Mouse (Mus musculus) midbrain, postnatal 0 days (tissue): ENCODE data around the gene Tas2r119. TPM values are rescaled to one million over a fixed set of nuclear protein-coding genes. Genes with fewer than 3 reads are reported as not detected.

Experiments
- ATAC-seq: fragments of 200-750 bp; cut with Nextera tagmentation; 2 replicates; pipeline ENCODE4 v1.8.0; 2017; ENCODE audit warnings: moderate number of reproducible peaks, mild to moderate bottlenecking, moderate TSS enrichment, moderate library complexity; ENCODE audit not compliant: low FRiP score
- DNase-seq: peaks from one replicate; pipeline ENCODE4 v3.0.0-alpha.2; 2015; ENCODE audit warnings: low spot score
- H3K27ac ChIP-seq: fragments of 300-500 bp; sonication (generic); 2 replicates; pipeline ENCODE4 v1.5.1; 2014; ENCODE audit warnings: low read depth, mild to moderate bottlenecking, low read length, mixed read lengths
- H3K27me3 ChIP-seq: fragments of 300-500 bp; sonication (generic); 2 replicates; pipeline ENCODE4 v1.6.1; 2014; ENCODE audit warnings: low read length, control low read depth, mixed read lengths; ENCODE audit not compliant: insufficient read depth
- H3K36me3 ChIP-seq: fragments of 300-500 bp; sonication (generic); 2 replicates; pipeline ENCODE4 v1.6.1; 2014; ENCODE audit warnings: low read length, control low read depth, mixed read lengths; ENCODE audit not compliant: insufficient read depth
- H3K4me1 ChIP-seq: fragments of 300-500 bp; sonication (generic); 2 replicates; pipeline ENCODE4 v1.6.1; 2014; ENCODE audit warnings: mild to moderate bottlenecking, control low read depth, antibody characterized with exemption, low read length, mixed read lengths; ENCODE audit not compliant: insufficient read depth
- H3K4me2 ChIP-seq: fragments of 300-500 bp; sonication (generic); 2 replicates; pipeline ENCODE4 v1.6.1; 2014; ENCODE audit warnings: low read depth, mild to moderate bottlenecking, low read length, mixed read lengths; ENCODE audit not compliant: poor library complexity, severe bottlenecking
- H3K4me3 ChIP-seq: fragments of 300-500 bp; sonication (generic); 2 replicates; pipeline ENCODE4 v1.5.1; 2014; ENCODE audit warnings: low read depth, mild to moderate bottlenecking, low read length, moderate library complexity
- H3K9ac ChIP-seq: fragments of 300-500 bp; sonication (generic); replicated peaks from 2 replicates; pipeline ENCODE4 v1.6.1; 2014; ENCODE audit warnings: mild to moderate bottlenecking, low read length, moderate library complexity, mixed read lengths; ENCODE audit not compliant: poor library complexity, severe bottlenecking
- H3K9me3 ChIP-seq: fragments of 300-500 bp; sonication (generic); 2 replicates; pipeline ENCODE4 v1.6.1; 2016; ENCODE audit warnings: low read length, control low read depth
- CTCF ChIP-seq: IDR thresholded peaks from 2 replicates; pipeline ENCODE4 v1.5.1; 2016; ENCODE audit warnings: antibody characterized with exemption, mild to moderate bottlenecking
- WGBS: fragments of 180-500 bp; shearing (Covaris S2); extraction: QIAGEN DNeasy Blood & Tissue Kit; methylation state at CpG from one replicate; pipeline ENCODE4 v1.1.7; 2014; 5-methylcytosine and 5-hydroxymethylcytosine counted together
- polyA plus RNA-seq: library from polyadenylated mRNA; unstranded; fragments of >200 nt; fragmentation: Nextera tagmentation; extraction: Ambion mirVana; gene quantifications from 2 replicates; pipeline ENCODE4 v1.2.1, GENCODE M21; 2015
- total RNA-seq: library from RNA; depleted of rRNA; stranded (reverse); fragments of >200 nt; gene quantifications from 2 replicates; pipeline ENCODE4 v1.2.3, GENCODE M21; 2014

The Tas2r119 gene
- total and polyA plus RNA-seq, 2 experiments from 2014 or later: not detected

DNA sequence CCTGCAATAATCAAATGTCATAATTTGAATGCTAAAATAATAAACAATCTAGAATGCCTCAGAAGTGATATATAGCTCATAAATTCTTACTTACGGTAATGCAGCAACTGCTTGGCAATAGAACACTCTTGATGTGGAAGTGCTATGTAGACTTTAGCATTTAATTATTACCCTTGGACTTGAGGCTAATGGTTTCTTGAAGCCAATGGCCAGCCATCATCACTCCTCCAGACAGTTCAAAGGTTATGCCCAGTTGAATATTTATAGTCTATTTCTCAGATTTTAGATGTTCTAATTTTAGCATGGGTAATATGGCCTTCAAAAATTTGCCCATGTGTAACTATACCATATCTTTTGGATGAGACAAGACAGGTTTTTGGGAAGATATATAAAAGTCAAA lies 4.9 kb downstream of the Tas2r119 start:
- Histone ChIP-seq H3K9me3 (no peaks in the 10 kb centered on the region), H3K27me3 (no peaks in the 10 kb centered on the region), H3K4me1 (no peaks in the 10 kb centered on the region), H3K36me3 (no peaks in the 10 kb centered on the region), H3K4me3 (no peak overlapping the region), H3K27ac (no peak overlapping the region), H3K9ac (no peak overlapping the region), H3K4me2 (no peak overlapping the region)
- ATAC-seq (no peak), DNase-seq (no peak)
- WGBS: 100% methylated on average over 1 of the region's 1 CpGs
- TF ChIP-seq CTCF: no peak

DNA sequence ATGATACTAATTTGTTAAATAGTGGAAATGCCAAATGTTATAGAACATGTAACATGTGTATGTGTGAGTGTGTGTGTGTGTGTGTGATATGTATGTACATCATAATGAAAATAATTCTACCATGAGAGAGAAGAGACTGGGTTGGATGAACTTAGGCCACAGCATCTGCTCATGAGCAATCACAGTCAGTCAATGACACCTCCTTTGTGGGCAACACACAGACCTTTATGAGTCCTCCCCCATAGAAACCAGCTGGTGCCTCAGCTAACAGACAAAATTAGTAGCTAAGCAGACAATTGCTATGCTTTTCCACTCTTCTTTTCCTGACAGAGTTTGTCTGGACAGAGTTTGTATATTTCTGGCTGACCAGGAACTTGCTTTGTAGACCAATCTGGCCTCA lies 7.9 kb downstream of the Tas2r119 start:
- Histone ChIP-seq H3K4me1 (no peaks in the 10 kb centered on the region), H3K27ac (no peak overlapping the region), H3K9me3 (no peaks in the 10 kb centered on the region), H3K4me3 (no peak overlapping the region), H3K4me2 (no peak overlapping the region), H3K27me3 (no peaks in the 10 kb centered on the region), H3K36me3 (no peaks in the 10 kb centered on the region), H3K9ac (no peak overlapping the region)
- DNase-seq (no peak), ATAC-seq (no peak)
- TF ChIP-seq CTCF: no peak

DNA sequence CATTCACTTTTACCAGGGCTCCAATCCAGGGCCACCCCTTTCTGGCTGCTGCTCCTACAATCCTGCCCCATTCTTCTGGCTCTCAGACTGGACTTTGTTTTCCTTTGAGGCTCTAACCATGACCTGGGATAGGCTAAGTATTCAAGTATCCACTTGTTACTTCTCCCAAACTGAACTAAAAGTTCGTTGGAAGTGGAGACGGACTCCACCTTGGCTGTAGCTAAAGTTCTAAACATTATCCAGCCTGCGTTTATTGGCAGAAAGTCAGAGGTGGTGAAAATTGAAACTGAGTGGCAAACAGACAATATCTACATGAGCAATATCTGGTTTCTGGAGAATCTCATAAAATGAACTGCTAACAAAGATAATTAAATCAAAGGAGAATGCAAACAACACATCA lies 12.8 kb downstream of the Tas2r119 start:
- WGBS: 88% methylated on average over 3 of the region's 3 CpGs
- no peaks in the 10 kb centered on the region for H3K4me1 ChIP-seq
- no peak for DNase-seq
- H3K4me2 ChIP-seq: no peak overlapping the region
- H3K27me3 ChIP-seq: no peaks in the 10 kb centered on the region
- no peak overlapping the region for H3K27ac ChIP-seq
- H3K9me3 ChIP-seq: no peaks in the 10 kb centered on the region
- TF ChIP-seq CTCF: no peak
- H3K9ac ChIP-seq: no peak overlapping the region
- ATAC-seq: no peak
- no peaks in the 10 kb centered on the region for H3K36me3 ChIP-seq
- no peak overlapping the region for H3K4me3 ChIP-seq

DNA sequence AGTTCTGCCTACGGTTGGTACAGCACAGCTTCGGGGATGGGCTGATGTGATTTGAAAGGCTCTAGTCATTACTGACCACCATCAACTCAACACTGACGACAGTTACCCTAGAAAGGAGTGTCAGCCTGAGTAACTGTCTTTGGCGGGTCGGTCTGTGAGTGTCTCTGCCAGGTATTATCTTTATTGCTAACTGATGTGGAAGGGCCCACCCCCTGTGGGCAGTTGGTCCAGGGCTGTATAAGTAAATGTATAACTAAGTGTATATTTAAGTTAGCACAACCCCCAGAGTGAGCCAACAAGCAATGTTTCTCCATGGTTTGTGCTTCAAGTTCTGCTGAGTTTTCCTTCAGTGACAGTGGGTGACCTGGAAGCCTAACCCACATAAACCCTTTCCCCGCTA lies 13.3 kb downstream of the Tas2r119 start:
- Histone ChIP-seq H3K27me3 (no peaks in the 10 kb centered on the region), H3K9ac (no peak overlapping the region), H3K4me2 (no peak overlapping the region), H3K27ac (no peak overlapping the region), H3K36me3 (no peaks in the 10 kb centered on the region), H3K9me3 (no peaks in the 10 kb centered on the region), H3K4me3 (no peak overlapping the region), H3K4me1 (no peaks in the 10 kb centered on the region)
- no peak for TF ChIP-seq CTCF
- WGBS: 89% methylated on average over 6 of the region's 6 CpGs
- no peak for ATAC-seq
- DNase-seq: no peak

DNA sequence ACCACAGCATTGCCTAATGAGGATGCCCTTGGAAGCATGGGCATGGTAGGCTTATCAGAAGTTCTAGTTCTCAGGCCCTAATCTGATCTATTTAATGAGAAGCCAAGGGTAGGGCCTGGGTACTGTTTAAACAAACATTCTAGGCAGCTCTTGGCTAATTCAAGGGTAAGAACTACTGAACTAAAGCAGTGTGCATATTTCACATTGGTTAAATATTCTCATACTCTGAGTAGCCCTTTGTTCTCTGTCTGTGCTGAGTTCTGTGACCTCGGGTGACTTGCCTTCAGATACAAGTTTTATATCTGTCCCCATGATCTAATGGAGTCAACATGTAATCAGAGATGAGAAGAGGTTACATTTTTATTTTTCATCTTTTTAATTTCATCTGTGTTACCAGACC lies 15.9 kb downstream of the Tas2r119 start:
- no peak overlapping the region for H3K4me3 ChIP-seq
- H3K4me1 ChIP-seq: no peaks in the 10 kb centered on the region
- no peak overlapping the region for H3K4me2 ChIP-seq
- no peak for DNase-seq
- H3K27ac ChIP-seq: no peak overlapping the region
- no peak for TF ChIP-seq CTCF
- H3K9me3 ChIP-seq: no peaks in the 10 kb centered on the region
- no peak for ATAC-seq
- WGBS: 70% methylated on average over 1 of the region's 1 CpGs
- no peaks in the 10 kb centered on the region for H3K36me3 ChIP-seq
- no peak overlapping the region for H3K9ac ChIP-seq
- H3K27me3 ChIP-seq: no peaks in the 10 kb centered on the region

DNA sequence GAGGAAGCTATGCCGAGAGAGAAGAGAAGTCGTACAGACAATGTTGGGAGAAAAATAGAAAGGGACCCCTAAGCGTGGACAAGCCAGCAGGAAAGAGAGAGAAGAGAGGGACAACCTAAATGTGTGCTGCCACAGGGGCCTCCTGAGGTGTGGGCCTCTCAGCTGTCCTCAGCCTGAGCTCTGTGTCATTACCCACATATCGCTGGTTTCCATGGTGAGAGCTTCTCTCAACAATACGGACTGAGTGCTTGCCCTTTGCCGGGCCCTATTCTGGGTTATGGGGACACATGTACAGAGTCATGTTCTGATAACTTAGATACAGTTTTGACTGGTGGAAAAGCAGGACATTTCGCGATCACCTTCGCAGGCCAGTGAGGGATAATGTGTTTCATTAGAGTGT lies 21.0 kb downstream of the Tas2r119 start:
- Histone ChIP-seq H3K4me2 (no peak overlapping the region), H3K4me3 (no peak overlapping the region), H3K9ac (no peak overlapping the region), H3K36me3 (no peaks in the 10 kb centered on the region), H3K27me3 (no peaks in the 10 kb centered on the region), H3K9me3 (no peaks in the 10 kb centered on the region), H3K27ac (no peak overlapping the region), H3K4me1 (no peaks in the 10 kb centered on the region)
- DNase-seq (no peak), ATAC-seq (no peak)
- no peak for TF ChIP-seq CTCF
- 73% methylated on average over 9 of the region's 9 CpGs for WGBS

DNA sequence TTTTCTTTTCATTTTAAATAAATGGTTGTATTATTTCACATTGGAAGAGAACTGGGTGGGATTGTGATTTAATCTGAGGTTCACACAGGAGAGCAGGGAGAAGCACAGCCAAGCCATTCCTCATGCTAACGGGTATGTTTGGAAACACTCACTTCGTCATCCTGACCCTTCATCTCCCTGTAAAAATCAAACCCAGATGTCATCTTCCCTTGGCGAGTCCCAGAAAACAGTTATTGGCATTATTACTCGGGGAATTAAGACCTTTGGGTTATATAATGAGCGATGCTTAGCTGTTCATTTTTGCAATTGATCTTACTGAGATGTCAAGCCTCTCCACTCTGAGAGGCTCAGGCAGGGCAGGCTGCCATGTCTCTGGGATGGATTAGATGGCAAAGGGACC lies 21.5 kb downstream of the Tas2r119 start:
- Histone ChIP-seq H3K36me3 (no peaks in the 10 kb centered on the region), H3K4me2 (no peak overlapping the region), H3K4me1 (no peaks in the 10 kb centered on the region), H3K27me3 (no peaks in the 10 kb centered on the region), H3K9ac (no peak overlapping the region), H3K9me3 (no peaks in the 10 kb centered on the region), H3K4me3 (no peak overlapping the region), H3K27ac (no peak overlapping the region)
- no peak for DNase-seq
- TF ChIP-seq CTCF: no peak
- WGBS: 76% methylated on average over 5 of the region's 5 CpGs
- ATAC-seq: no peak
